9 mouse cellular contexts compared by ENCODE assay signal in the genomic region with DNA sequence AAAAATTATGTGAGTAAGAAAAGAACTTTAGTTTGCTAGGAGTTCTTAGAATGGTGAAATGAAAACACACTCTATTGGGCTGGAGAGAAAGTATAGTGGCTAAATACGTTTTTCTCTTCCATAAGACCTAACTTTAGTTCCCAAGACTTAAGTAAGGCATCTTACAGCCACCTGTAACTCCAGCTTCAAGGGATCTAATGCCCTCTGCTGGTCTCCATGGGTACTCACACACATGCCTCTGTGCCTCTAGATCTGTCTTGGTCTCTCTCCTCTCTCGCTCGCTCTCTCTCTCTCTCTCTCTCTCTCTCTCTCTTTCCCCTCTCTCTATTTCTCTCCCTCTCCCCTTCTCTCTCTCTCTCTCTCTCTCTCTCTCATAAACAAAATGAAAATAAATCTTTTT.
DNase-seq lines count a peak whose midpoint lies in the region; ATAC-seq and TF ChIP-seq lines count a peak whose summit lies in the region.
"Had no signal": no experiment of that assay in that cellular context is flagged by ENCODE, and none has a peak within 500 bp of the region (broad histone marks: within the 10 kb centered on the region; RNA-seq: fewer than 3 reads in every experiment).

No protein-coding gene starts in this region.

- intact Hi-C loops in gastrocnemius, postnatal 14 days (cut with DNase I; ENCODE audit: low total_unique reads) = no loop called here

- no peak for TF ChIP-seq POLR2A in CH12.LX (IDR thresholded peaks at IDR 0.05; ENCODE audit: low read depth, low read length)

- no peaks in the 10 kb centered on the region for H3K36me3 ChIP-seq in kidney, postnatal 0 days (ENCODE audit: insufficient read depth, low read length)
- no peaks in the 10 kb centered on the region for H3K36me3 ChIP-seq in kidney, embryonic 14.5 days (ENCODE audit: control insufficient read depth, insufficient read depth, low read length)
- H3K36me3 ChIP-seq in CH12.LX (replicated peaks in 1 of 2; ENCODE audit: control insufficient read depth in 1 of 2, insufficient read depth in 1 of 2, low read length in 1 of 2) = no peaks in the 10 kb centered on the region
- H3K36me3 ChIP-seq in embryonic facial prominence, embryonic 11.5 days (replicated peaks; ENCODE audit: control insufficient read depth, insufficient read depth, low read depth, low read length) = no peaks in the 10 kb centered on the region
- H3K36me3 ChIP-seq in hindbrain, embryonic 10.5 days = no peaks in the 10 kb centered on the region
- H3K36me3 ChIP-seq: heart, embryonic 13.5 days had no signal

- in situ Hi-C loops in CH12.LX (cut with MboI; ENCODE audit: low pct_ligation_motif_present, low pct_unique_long_range_greater_than_20kb, low sequenced_read_pairs) = no loop called here

- no peak overlapping the region for H3K27ac ChIP-seq in kidney, postnatal 0 days
- H3K27ac ChIP-seq in kidney, embryonic 14.5 days (ENCODE audit: low read depth, low read length) = no peak overlapping the region
- no peak overlapping the region for H3K27ac ChIP-seq in CH12.LX (ENCODE audit: insufficient read depth, low read depth)
- no peak overlapping the region for H3K27ac ChIP-seq in embryonic facial prominence, embryonic 11.5 days (replicated peaks; ENCODE audit: low read depth, low read length)
- no peak overlapping the region for H3K27ac ChIP-seq in hindbrain, embryonic 10.5 days
- H3K27ac ChIP-seq: heart, embryonic 13.5 days had no signal

- no peak overlapping the region for H3K4me3 ChIP-seq in kidney, postnatal 0 days (replicated peaks; ENCODE audit: low read depth, low read length)
- no peak overlapping the region for H3K4me3 ChIP-seq in kidney, embryonic 14.5 days (ENCODE audit: low read length)
- no peak overlapping the region for H3K4me3 ChIP-seq in CH12.LX (replicated peaks in 1 of 3; ENCODE audit: low read depth in 2 of 3, low read length in 2 of 3, poor library complexity in 1 of 3)
- H3K4me3 ChIP-seq in embryonic facial prominence, embryonic 11.5 days (ENCODE audit: low read depth, low read length) = no peak overlapping the region
- H3K4me3 ChIP-seq in hindbrain, embryonic 10.5 days = no peak overlapping the region
- H3K4me3 ChIP-seq: heart, embryonic 13.5 days had no signal

- no peaks in the 10 kb centered on the region for H3K27me3 ChIP-seq in kidney, postnatal 0 days (ENCODE audit: insufficient read depth, low read length)
- H3K27me3 ChIP-seq in kidney, embryonic 14.5 days (ENCODE audit: control insufficient read depth, insufficient read depth, low read length) = no peaks in the 10 kb centered on the region
- no peaks in the 10 kb centered on the region for H3K27me3 ChIP-seq in CH12.LX (replicated peaks)
- H3K27me3 ChIP-seq in embryonic facial prominence, embryonic 11.5 days (ENCODE audit: control insufficient read depth, insufficient read depth, low read length) = no peaks in the 10 kb centered on the region
- no peaks in the 10 kb centered on the region for H3K27me3 ChIP-seq in hindbrain, embryonic 10.5 days (ENCODE audit: insufficient read depth, poor library complexity, severe bottlenecking)
- H3K27me3 ChIP-seq: heart, embryonic 13.5 days had no signal

- no peak overlapping the region for H3K9ac ChIP-seq in kidney, postnatal 0 days (ENCODE audit: low read depth, low read length)
- H3K9ac ChIP-seq in kidney, embryonic 14.5 days (ENCODE audit: low read depth, low read length) = no peak overlapping the region
- H3K9ac ChIP-seq in CH12.LX (ENCODE audit: insufficient read depth, low read depth) = no peak overlapping the region
- no peak overlapping the region for H3K9ac ChIP-seq in embryonic facial prominence, embryonic 11.5 days (replicated peaks; ENCODE audit: low read length)
- H3K9ac ChIP-seq: heart, embryonic 13.5 days had no signal

- dilution Hi-C loops in CH12.LX (cut with MboI; ENCODE audit: extremely low pct_ligation_motif_present, extremely low pct_unique_long_range_greater_than_20kb, low sequenced_read_pairs) = no loop called here

- WGBS in kidney, postnatal 0 days = 52% methylated on average over 3 of the region's 3 CpGs
- 51% methylated on average over 3 of the region's 3 CpGs for WGBS in kidney, embryonic 14.5 days
- WGBS in embryonic facial prominence, embryonic 11.5 days = 63% methylated on average over 3 of the region's 3 CpGs
- 46% methylated on average over 3 of the region's 3 CpGs for WGBS in hindbrain, embryonic 10.5 days

- peak; percentile 74 for TF ChIP-seq CTCF in kidney, postnatal 0 days (IDR thresholded peaks at IDR 0.05; ENCODE audit: low read depth)
- TF ChIP-seq CTCF in CH12.LX (conservative IDR thresholded peaks at IDR 0.05 in 1 of 2, IDR thresholded peaks at IDR 0.05 in 1 of 2; ENCODE audit: low read depth in 2 of 2, low read length in 2 of 2) = peak; percentile 61 to 73

- H3K4me1 ChIP-seq in kidney, postnatal 0 days (replicated peaks; ENCODE audit: insufficient read depth, low read length) = no peaks in the 10 kb centered on the region
- no peaks in the 10 kb centered on the region for H3K4me1 ChIP-seq in kidney, embryonic 14.5 days (ENCODE audit: control insufficient read depth, insufficient read depth, low read length)
- no peaks in the 10 kb centered on the region for H3K4me1 ChIP-seq in CH12.LX (ENCODE audit: control insufficient read depth in 1 of 2, insufficient read depth in 2 of 2)
- no peaks in the 10 kb centered on the region for H3K4me1 ChIP-seq in embryonic facial prominence, embryonic 11.5 days (ENCODE audit: control insufficient read depth, insufficient read depth, low read length)
- H3K4me1 ChIP-seq in hindbrain, embryonic 10.5 days (replicated peaks) = no peaks in the 10 kb centered on the region
- H3K4me1 ChIP-seq: heart, embryonic 13.5 days had no signal

- ATAC-seq in kidney, postnatal 0 days (replicated peaks; ENCODE audit: low FRiP score, low read depth) = no peak
- no peak for ATAC-seq in kidney, embryonic 14.5 days (ENCODE audit: low FRiP score, low TSS enrichment)
- ATAC-seq in embryonic facial prominence, embryonic 11.5 days (replicated peaks; ENCODE audit: insufficient number of reproducible peaks, low FRiP score, low TSS enrichment, low read depth) = no peak

- no peak overlapping the region for H3K4me2 ChIP-seq in kidney, postnatal 0 days (ENCODE audit: low read length)
- H3K4me2 ChIP-seq in kidney, embryonic 14.5 days (replicated peaks; ENCODE audit: low read depth, low read length) = no peak overlapping the region
- H3K4me2 ChIP-seq in CH12.LX (ENCODE audit: insufficient read depth, low read depth, poor library complexity, severe bottlenecking) = no peak overlapping the region
- H3K4me2 ChIP-seq in embryonic facial prominence, embryonic 11.5 days (ENCODE audit: low read depth, low read length) = no peak overlapping the region
- H3K4me2 ChIP-seq: heart, embryonic 13.5 days had no signal

- no peaks in the 10 kb centered on the region for H3K9me3 ChIP-seq in kidney, postnatal 0 days (replicated peaks; ENCODE audit: low read length)
- no peaks in the 10 kb centered on the region for H3K9me3 ChIP-seq in kidney, embryonic 14.5 days (ENCODE audit: control insufficient read depth, low read length)
- no peaks in the 10 kb centered on the region for H3K9me3 ChIP-seq in CH12.LX (replicated peaks; ENCODE audit: low read length)
- H3K9me3 ChIP-seq in embryonic facial prominence, embryonic 11.5 days (replicated peaks; ENCODE audit: control insufficient read depth, low read length) = no peaks in the 10 kb centered on the region
- H3K9me3 ChIP-seq in hindbrain, embryonic 10.5 days = no peaks in the 10 kb centered on the region
- H3K9me3 ChIP-seq: heart, embryonic 13.5 days had no signal

- peak; percentile 62 for DNase-seq in kidney, postnatal 0 days (ENCODE audit: low spot score)
- DNase-seq in 3T3-L1 (ENCODE audit: low read depth, low spot score) = peak; percentile 61
- peak; percentile 58 for DNase-seq in CH12.LX (ENCODE audit: extremely low read depth)
- DNase-seq in embryonic facial prominence, embryonic 11.5 days (ENCODE audit: low spot score) = peak; percentile 70
- no peak for DNase-seq in spleen, postnatal 36 days (ENCODE audit: low spot score in 2 of 2)
- no peak for DNase-seq in gastrocnemius, postnatal 14 days
- DNase-seq in hindbrain, embryonic 10.5 days (ENCODE audit: low spot score) = no peak

- H3K79me2 ChIP-seq in CH12.LX (replicated peaks; ENCODE audit: control insufficient read depth, extremely low read depth, insufficient read depth, poor library complexity, severe bottlenecking) = no peaks in the 10 kb centered on the region

- TF ChIP-seq EP300 in CH12.LX (IDR thresholded peaks at IDR 0.05; ENCODE audit: low read length) = no peak

- TF ChIP-seq RAD21 in CH12.LX (IDR thresholded peaks at IDR 0.05; ENCODE audit: low read depth, low read length) = peak; percentile 73

TF ChIP-seq in CH12.LX, 34 proteins besides CTCF, POLR2A, EP300 and RAD21:
- TF ChIP-seq CHD2 (IDR thresholded peaks at IDR 0.05; ENCODE audit: low read length) (no peak), SMC3 (IDR thresholded peaks at IDR 0.05; ENCODE audit: low read depth, low read length) (peak; percentile 54), NELFE (IDR thresholded peaks at IDR 0.05; ENCODE audit: low read depth, low read length) (no peak)

Comparison
In these comparisons a context has a peak if more than half of its experiments do, and no peak if none do; other contexts are left out.
1. DNase-seq: peak in kidney, postnatal 0 days (single experiment), 3T3-L1 (single experiment), CH12.LX (single experiment) and embryonic facial prominence, embryonic 11.5 days (single experiment); none in spleen, postnatal 36 days (0 of 2), gastrocnemius, postnatal 14 days (single experiment) and hindbrain, embryonic 10.5 days (single experiment).